Mouse (Mus musculus) cerebellum, postnatal 10 days (tissue): ENCODE results near the gene Cgas.

ENCODE experiments used
- DNase-seq, 2 experiments: peaks; one replicate each; pipeline ENCODE4 v3.0.0; 2021; ENCODE audit warnings: mixed read lengths in 2 of 2

Gene Cgas

DNA sequence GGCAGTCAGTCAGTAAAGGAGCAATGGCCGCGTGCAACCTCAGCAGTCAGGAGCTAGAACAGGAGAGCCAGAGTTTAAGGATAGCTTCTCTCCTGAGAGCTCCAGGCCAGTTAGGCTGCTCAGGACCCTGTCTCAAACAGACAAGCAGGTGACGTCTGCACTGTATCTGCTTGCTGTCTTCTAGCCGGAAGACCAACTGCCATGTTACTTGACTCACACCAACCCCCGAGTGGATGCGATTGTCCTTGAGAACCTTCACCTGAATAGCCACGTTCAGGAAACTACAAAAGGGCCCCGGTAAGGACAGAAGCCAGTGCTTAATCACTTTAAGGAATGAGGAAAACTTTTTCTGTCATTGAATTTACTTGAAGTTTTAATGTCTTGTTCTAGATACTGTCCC lies 14.0 kb upstream of the Cgas start:
- DNase-seq = no peak

DNA sequence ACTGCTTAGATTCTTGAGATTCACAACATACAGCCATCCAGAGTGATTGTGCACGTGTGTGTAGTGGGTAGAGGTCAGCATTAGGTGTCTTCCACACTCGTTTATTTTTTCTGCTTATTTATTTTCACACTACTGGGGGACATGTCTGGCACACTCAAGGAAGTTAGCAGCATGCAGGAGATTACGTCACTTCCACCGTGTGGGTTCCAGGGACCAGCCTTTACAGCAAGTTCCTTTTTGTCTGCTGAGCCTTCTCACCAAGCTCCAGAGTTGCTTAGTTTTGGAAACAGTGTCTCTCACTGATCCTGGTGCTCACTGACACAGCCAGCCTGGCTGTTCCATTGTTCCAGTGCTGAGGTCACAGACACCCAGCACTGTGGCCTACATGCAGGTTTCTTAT lies 8.3 kb upstream of the Cgas start:
- DNase-seq = no peak

DNA sequence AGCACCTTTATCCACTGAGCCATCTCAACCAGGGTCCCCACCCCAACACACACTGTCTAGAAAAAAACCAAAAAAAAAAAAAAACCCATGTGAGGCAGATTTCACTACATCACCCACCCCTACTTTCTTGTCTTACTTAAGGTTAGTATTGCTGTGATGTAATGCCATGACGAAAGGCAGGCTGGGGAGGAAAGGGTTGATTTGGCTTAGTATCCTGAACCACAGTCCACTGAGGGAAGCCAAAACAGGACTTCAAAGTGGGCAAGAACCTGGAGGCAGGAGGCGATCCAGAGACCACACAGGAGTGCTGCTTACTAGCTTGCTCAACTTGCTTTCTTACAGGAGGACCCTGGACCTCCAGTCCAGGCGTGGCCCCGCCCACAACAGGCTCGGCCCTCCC lies 7.4 kb upstream of the Cgas start:
- DNase-seq = no peak

DNA sequence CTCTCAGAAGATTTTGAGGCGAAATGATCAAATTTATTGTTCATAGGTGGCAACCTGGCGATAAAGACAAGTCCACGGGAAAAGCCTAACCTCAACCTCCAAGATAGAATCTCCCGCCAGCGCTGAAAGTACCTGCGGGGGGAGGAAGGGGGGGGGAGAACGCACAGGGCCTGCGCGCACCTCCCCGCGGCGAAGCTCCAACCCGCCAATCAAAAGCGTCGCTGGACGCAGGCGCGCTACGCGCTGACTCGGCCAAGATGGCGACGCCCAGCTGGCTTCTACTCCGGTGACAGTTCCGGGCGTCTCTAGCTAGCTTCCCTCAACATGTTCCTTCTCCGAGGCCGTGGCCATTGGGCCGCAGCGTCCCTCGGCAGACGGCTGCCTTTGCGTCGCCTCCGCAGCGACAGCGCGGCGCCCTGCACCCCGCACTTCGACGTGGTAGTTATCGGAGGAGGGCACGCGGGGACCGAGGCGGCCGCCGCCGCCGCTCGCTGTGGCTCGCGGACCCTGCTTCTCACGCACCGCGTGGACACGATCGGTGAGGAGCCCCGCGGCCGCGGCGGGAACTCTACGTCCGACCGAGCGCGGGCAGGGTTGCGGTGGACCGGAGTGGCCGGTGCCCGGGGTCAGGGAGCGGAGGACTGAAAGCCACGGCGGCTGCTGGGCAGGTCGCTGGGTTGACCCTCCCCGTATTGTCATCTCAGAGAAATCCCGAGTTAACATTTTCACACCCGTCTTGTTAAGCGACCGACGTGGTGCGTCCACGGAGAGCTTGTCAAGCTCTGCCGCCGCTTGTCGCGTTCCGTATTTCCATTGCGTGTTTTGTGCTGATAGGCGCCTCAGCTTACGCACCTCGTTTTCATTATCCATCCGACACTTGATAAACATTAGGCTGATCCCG lies 5.2 kb upstream of the Cgas start, which contains the start of the genes Mto1 and Gm17324:
Gene Mto1, plus strand, starts transcription at position 236 of the 901 bp plus-strand sequence.
Gene Gm17324, minus strand, starts transcription at position 814 of the 901 bp plus-strand sequence.
- peak; percentile 95 for DNase-seq

DNA sequence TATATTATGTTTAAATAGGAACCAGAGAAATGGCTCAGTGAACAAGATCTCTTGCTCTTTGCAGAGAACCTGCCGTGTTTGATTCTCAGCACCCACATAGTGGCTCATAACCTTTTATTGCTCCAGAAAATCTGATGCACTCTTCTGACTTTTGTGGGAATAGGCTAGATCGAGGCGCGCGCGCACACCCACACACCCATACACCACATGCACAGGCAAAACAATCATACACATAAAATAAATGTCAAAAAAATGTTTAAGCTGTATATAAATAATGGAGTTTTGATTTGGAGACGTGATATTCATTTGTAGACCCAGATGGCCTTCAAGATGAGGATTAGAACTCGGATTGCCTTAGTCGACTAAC lies 4.6 kb upstream of the Cgas start:
- DNase-seq = no peak

DNA sequence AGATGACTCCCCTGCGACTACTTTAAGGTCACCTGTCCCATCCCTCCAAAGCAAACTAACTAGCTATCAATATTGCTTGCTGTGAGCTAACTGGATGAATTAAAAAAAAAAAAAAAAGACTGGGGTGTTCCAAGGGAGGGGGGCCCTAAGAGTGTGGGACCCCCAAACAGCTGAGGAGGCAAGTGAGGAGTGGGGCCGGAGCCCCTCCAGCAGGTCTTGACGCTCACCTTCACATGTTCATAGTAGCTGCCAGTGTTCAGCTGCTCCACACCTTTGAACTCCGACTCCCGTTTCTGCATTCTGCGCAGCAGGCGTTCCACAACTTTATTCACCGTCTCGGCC lies 829 bp downstream of the Cgas start:
- no peak for DNase-seq

DNA sequence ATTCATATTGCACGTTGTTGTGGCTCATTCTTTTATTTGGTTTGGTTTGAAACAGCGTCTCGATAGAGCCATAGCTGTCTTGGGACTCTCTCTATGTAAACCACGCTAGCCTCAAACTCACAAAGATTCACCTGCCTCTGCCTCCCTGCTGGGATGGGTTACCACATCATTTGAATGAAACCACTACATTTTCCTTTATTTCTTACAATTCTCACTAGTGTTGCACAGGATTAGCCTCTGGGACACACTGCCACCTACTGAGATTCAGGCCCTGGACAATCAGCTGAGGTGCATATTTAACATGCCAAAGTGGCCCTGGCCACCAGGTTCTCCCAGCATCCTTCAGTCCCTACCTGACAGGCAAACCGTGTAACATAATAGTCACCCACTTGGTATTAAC lies 3.6 kb downstream of the Cgas start:
- no peak for DNase-seq

DNA sequence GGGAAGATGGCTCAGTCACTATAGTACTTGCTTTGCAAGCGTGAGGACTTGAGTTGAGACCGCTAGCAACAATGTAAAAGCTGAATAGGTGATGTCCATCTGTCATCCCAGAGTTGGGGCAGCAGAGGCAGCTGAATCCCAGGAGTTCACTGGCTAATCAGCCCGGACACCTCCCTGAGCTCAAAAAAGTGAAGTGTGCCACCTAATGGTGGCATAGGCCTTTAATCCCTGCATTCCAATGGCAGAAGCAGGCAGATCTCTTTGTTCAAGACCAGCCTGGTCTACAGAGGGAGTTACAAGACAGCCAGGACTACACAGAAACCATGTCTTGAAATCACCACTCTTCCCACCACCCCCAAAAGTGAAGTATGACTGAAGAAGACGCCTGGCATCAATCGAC lies 10.6 kb downstream of the Cgas start:
- no peak for DNase-seq

DNA sequence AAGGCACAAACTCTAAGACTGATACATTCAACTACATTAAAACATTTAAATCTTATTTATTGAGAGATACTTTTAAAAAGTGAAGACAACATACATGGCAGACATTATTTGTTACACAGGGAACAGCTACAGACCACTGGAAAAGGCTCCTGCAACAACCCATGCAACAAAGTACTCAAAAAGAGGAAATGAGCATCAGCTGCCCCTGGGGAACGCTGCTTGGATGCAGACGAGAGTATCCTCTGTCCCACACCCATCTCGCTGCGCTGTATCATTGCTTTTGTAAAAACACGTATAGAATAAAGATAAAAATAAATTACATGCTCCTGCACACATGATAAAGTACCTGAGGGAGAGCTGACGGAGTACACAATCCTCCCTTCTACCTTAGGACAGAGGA lies 12.6 kb downstream of the Cgas start:
- DNase-seq = no peak

DNA sequence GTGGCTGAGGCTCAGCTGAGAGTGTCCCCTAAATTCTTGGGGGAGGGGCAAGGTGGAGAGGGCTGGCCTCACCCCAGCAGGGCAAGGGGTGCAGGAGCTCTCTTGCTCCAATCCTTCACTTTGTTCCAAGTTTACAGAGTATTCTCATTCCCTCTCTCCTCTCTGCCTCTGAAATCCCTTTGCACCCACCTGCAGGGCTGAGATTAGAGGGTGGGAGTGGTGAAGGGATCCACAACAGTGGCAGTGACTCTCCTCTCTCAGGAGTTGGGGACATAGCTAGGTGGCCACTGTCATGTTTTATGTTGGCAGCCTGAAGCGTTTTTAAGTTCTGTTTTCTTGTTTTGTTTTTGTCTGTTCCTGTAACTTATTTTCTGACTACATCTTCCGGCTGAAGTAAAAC lies 13.5 kb downstream of the Cgas start:
- DNase-seq = no peak

DNA sequence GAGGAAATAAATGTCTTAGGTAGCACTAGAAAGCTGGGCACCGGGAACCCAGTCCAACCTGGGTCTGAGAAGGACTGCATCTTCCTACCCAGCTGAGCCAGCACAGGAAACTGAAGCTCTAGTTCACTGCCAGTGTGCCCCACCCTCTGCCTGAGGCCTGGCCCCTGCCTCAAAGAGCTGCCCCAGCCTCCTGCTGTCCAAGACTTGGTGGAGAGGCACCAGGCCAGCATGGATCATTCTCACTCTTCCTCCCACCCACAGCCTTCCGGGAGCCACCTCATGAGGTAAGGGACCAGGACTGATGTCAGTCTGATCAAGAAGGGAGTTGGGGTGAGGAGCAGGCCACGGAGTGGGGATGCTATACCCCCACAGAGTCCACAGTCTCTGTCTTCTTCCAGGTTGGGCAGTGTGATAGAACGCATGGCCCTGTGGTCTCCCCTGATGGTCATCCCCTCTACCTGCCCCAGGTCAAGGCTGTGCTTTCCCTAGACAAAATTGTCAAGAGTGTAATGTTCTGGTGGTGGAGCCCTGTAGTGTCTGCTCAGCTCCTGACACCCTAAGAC lies 14.1 kb downstream of the Cgas start:
- no peak for DNase-seq

DNA sequence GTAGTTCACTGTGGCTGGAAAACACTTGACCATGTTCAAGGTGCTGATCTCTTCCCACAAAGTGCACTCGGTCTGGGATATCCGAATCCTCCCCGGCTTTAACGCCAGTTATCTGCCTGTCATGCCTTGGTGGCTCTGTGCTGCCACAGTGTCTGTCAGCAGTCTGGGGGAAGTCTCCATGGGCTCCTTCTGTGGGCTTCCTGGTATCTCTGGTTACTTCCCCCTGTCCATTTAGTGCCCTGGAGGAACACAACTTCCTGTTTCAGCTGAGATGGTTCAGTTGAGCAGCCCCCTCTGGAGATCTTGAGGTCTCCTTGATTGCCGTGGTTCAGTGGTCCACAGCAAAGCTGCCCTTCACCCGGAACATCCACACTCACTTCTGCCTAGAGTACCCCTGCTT lies 14.9 kb downstream of the Cgas start:
- no peak for DNase-seq

DNA sequence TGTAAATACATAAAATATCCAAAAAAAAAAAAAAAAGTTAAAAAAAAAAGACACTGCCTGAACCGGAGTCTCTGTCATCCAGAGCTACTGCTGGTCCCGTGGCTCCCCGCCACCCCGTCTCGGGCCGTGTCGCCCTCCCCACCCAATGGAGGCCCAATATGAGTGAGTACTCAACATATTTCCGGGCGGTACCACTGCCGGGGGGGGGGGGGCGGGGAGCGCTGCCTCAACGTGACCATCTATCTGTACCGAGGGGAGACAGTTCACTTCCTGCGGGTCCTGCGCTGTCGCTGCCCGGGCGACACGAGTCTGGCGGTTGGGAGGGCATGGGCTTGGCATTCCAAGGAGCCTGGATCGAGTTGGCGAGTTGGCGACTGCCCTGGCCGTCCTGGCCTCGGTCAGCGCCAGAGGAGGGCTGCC lies 15.7 kb downstream of the Cgas start:
- DNase-seq = peak; percentile 35 to 50

DNA sequence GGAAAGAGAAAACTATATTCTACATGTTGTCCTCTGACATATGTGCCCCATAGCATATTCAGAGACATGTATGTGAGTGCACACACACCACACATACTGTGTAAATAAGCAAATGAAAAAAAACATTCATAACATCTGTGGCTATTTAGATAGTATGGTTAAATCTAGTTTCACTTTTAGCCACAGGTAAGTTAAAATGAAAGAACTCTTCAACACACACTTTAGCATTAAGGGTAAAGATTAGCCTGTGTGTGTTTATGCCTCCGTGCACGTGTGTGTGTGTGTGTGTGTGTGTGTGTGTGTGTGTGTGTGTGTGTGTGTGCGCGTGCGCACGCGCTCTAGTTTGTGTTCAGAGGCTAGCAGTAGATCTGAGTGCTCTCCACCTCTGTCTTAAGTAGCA lies 41.4 kb downstream of the Cgas start:
- DNase-seq = no peak

DNA sequence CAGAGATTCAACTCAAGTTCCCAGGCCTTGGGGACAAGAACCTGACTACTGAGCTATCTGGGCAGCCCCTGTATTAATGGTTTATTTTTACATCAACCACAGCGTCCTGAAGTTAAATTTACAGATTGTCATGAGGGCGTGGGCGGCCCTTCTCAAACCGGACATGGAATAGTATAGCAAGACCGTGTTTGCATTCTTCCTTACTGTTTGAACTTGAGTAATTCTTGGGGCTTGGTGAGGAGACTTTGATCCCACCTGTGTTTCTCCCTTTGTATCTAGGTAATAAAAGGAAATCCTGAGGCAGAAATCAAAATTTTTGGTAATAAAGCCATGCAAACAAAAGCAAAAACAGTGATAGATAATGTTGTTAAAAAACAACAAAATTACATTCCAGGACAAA lies 42.5 kb downstream of the Cgas start:
- DNase-seq = no peak

DNA sequence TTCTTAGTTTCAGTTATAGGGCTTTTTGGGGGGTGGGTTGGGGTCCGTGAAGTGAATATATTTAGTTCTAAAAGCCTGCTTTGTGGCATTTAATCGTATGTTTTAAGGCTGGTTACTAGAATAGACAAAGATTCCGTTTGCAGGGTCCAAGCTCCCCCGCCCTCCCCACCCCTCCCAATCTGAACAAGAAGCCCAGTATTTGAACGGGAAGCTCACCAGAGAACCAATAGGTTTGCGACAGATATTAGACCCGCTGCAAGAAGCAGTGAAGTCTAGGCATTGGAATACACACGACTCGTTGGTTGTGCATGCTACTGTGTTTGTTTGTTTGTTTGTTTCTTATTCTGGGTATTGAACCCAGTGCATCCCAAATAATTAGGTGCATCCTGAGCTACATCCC lies 46.5 kb downstream of the Cgas start:
- DNase-seq = no peak

DNA sequence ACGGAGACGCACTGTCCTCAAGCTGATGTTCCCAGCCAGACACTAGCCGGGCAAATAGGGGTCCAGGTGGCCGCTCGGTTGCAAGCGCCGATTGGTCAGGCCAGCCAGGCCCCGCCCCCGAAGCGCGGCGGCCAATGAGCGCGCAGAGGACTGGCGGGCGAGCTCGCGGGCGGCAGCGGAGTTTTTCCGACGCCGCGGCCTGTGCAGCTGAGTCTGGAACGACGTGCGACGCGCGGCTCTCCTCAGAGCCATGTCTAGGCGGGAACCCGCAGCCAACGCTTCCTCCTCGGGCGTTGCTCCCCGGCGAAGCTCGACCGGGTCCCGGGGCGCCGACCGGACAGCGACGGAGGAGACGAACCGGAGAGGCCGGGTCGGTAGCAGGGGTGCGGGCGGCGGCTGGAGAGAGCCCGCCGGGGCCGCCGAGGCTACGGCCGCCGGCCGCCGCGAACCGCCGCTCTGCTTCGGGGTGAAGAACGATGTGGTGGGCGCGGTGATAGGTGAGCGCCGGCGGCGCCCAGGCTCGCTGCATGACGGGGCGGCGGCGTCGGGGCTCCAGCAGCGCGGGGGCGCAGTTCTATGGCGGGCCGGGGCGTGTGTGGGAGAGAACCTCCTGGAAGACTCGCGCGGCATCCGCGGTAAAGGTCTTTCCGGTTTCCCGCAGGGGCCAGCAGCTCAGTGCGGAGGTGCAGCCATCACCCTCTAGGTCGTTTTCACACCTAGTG lies 47.2 kb downstream of the Cgas start, which contains the start of gene Ddx43:
Gene Ddx43, plus strand, starts transcription at position 148 of the 722 bp plus-strand sequence.
- DNase-seq = peak; percentile 78 to 84

DNA sequence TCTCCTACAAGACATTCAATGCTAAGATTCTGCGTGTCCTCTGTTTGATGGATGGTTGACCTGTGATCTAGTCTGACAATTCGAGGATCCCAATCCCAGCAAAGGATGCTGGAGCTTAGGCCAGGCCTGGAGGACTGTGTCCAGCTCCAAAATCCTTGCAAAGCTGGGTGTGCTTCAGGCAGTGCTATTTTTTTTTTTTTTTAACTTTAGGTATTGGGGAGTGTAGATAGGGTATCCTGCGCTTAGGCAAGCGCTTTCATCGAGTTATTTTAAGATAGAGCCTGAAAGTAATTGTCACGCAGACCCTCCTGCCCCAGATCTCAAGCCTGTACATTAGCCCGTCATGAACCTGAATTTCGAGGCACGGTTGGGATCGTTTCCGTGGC lies 47.8 kb downstream of the Cgas start:
- no peak for DNase-seq

DNA sequence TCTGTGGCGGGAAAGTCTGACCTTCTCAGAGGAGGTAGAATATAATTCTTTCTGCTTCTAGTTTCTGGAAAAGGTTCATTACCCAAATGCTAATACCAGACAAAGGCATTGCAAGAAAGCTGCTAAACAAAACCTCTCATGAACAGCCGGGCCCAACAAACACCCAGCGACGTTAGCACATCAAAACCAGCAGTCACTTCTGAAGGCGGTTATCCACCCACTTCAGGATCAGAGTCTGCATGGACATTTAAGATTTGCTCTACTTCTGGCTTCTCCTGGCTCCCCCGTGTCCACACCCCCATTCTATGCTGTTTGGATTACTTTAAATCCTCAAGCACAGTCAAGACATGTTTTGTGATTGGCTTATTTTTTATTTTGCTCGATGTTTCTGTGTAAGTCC lies 48.4 kb downstream of the Cgas start:
- DNase-seq = no peak

DNA sequence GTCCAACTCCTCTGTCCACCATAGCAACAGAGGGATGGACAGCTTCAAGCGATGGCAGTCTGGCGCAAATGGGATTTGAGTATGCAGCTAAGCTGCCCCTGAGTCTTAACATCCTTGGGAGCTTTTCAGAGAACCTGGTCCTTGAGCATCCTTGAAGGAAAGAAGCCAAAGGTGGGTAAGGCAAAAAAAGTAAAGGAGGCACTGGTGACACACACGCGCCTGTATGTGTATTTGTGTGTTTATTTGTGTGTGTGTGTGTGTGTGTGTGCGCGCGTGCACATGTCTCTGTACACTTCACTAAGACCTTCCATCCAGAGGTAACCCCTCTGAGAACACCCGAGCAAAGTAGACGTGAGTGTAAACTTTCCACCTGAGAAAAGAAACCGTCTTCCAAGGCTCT lies 49.3 kb downstream of the Cgas start:
- DNase-seq = no peak

DNA sequence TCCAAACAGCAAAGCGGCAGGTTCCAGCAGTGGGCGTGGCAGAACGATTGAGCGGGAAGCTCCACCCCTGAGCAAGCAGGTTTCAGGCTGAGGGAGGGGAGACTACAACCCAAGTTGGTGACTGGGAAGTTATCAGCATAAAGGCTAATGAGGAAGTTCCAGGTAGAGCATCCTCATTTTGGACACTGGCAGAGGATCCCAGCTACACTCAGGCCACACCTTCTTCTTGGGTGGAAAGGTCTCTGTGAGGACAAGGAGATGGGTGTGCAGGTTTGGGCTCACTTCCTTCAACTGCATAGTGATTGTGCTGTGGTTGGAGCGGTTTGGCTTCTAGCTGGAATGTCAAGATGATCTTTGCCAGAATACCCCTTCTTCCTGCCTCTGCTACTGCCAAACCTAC lies 53.1 kb downstream of the Cgas start:
- DNase-seq = no peak

DNA sequence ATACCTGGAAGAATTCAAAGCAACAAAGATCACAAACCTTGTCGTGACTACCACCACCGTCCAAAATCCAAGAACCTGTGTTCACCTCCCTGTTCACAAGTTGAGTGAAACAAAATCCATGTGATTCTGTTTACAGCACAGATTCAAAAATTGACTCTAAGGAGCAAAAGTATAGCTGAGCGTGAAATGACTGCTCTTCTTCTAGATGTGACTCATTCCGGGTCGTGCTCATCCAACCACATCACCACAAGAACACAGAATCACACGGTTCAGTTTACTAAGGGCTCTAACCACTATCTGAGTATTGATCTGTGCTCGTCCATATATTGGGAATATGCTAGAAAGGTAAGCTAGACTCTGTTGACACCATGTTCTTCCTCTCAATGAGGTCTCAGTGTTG lies 56.1 kb downstream of the Cgas start:
- DNase-seq = no peak

DNA sequence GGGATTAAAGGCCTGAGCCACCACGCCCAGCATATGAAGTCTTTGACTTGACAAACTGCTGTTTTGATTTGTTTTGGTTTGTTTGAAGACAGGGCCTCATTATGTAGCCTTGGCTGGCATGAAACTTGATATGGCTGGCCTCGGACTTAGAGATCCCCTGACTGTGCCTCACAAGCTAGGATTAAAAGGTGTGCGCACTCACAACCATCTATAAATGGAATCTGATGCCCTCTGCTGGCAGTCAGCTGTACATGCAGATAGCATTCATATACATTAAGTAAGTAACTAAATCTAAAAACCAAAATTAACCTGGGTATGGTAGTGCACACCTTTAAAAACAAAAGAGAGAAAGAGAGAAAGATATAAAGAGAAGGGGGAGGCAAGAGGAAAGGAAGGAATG lies 57.1 kb downstream of the Cgas start:
- DNase-seq = peak; percentile 15 to 20
